Mouse (Mus musculus) forebrain, embryonic 14.5 days (tissue): ENCODE measurements around the gene Fam3c. TPM values are rescaled to one million over a fixed set of nuclear protein-coding genes. Genes with fewer than 3 reads are reported as not detected.
"Not testable (repeated sequence)": the region's sequence is repeated elsewhere in the genome, so short reads cannot be mapped to it uniquely, and the experiment has no call there.

Experiments
- ATAC-seq: fragments of 200-750 bp; cut with Nextera tagmentation; 2 replicates; pipeline ENCODE4 v1.8.0; 2017; ENCODE audit warnings: mild to moderate bottlenecking, moderate library complexity
- DNase-seq: peaks from one replicate; pipeline ENCODE4 v3.0.0-alpha.2; 2015; ENCODE audit warnings: low spot score
- H3K27ac ChIP-seq: fragments of 300-500 bp; sonication (generic); 2 replicates; pipeline ENCODE4 v1.5.1; 2014; ENCODE audit warnings: low read depth, mild to moderate bottlenecking, control low read depth, low read length, moderate library complexity
- H3K27me3 ChIP-seq: fragments of 300-500 bp; sonication (generic); replicated peaks from 2 replicates; pipeline ENCODE4 v1.6.1; 2014; ENCODE audit warnings: low read length, control low read depth, mixed read lengths; ENCODE audit not compliant: control insufficient read depth, insufficient read depth
- H3K36me3 ChIP-seq: fragments of 300-500 bp; sonication (generic); 2 replicates; pipeline ENCODE4 v1.6.1; 2014; ENCODE audit warnings: low read length, control low read depth; ENCODE audit not compliant: control insufficient read depth, insufficient read depth
- H3K4me1 ChIP-seq: fragments of 300-500 bp; sonication (generic); 2 replicates; pipeline ENCODE4 v1.6.1; 2014; ENCODE audit warnings: antibody characterized with exemption, low read length, control low read depth; ENCODE audit not compliant: control insufficient read depth, insufficient read depth
- H3K4me2 ChIP-seq: fragments of 300-500 bp; sonication (generic); 2 replicates; pipeline ENCODE4 v1.6.1; 2014; ENCODE audit warnings: mild to moderate bottlenecking, control low read depth, low read length
- H3K4me3 ChIP-seq: fragments of 300-500 bp; sonication (generic); 2 replicates; pipeline ENCODE4 v1.5.1; 2014; ENCODE audit warnings: low read depth, low read length, control low read depth
- H3K9ac ChIP-seq: fragments of 300-500 bp; sonication (generic); 2 replicates; pipeline ENCODE4 v1.6.1; 2014; ENCODE audit warnings: mild to moderate bottlenecking, low read length, control low read depth, moderate library complexity
- H3K9me3 ChIP-seq: fragments of 300-500 bp; sonication (generic); replicated peaks from 2 replicates; pipeline ENCODE4 v1.6.1; 2016; ENCODE audit warnings: low read length, control low read depth, mixed read lengths; ENCODE audit not compliant: control insufficient read depth
- WGBS: fragments of 180-500 bp; shearing (Covaris S2); extraction: QIAGEN DNeasy Blood & Tissue Kit; methylation state at CpG from one replicate; pipeline ENCODE4 v1.1.7; 2014; 5-methylcytosine and 5-hydroxymethylcytosine counted together
- polyA plus RNA-seq: library from polyadenylated mRNA; unstranded; fragments of >200 nt; fragmentation: Nextera tagmentation; extraction: Ambion mirVana; gene quantifications from 2 replicates; pipeline ENCODE4 v1.2.1, GENCODE M21; 2014

Gene Fam3c
- polyA plus RNA-seq, 1 experiment from 2014 or later = 43.8 TPM

- no peaks in the 10 kb centered on the region for H3K9me3 ChIP-seq
- H3K27me3 ChIP-seq = no peaks in the 10 kb centered on the region
- no peaks in the 10 kb centered on the region for H3K4me1 ChIP-seq
- H3K9ac ChIP-seq = no peak overlapping the region
- H3K4me3 ChIP-seq = no peak overlapping the region
- H3K36me3 ChIP-seq = no peaks in the 10 kb centered on the region
- ATAC-seq (no peak), DNase-seq (no peak)
- H3K4me2 ChIP-seq = no peak overlapping the region
- no peak overlapping the region for H3K27ac ChIP-seq
These were observed 87.4 kb downstream of the Fam3c start for GRCm38 (mm10) chr6:22268677-22269076.

- ATAC-seq = no peak
- no peak overlapping the region for H3K9ac ChIP-seq
- H3K27ac ChIP-seq = no peak overlapping the region
- no peak overlapping the region for H3K4me2 ChIP-seq
- H3K27me3 ChIP-seq = no peaks in the 10 kb centered on the region
- H3K4me1 ChIP-seq = no peaks in the 10 kb centered on the region
- 80% methylated on average over 5 of the region's 5 CpGs for WGBS
- H3K9me3 ChIP-seq = no peaks in the 10 kb centered on the region
- no peaks in the 10 kb centered on the region for H3K36me3 ChIP-seq
- no peak for DNase-seq
- H3K4me3 ChIP-seq = no peak overlapping the region
These were observed 88.0 kb downstream of the Fam3c start for GRCm38 (mm10) chr6:22267807-22268667.

GRCm38 (mm10) chr6:22266018-22266417 is 90.0 kb downstream of the Fam3c start:
- ATAC-seq (no peak), DNase-seq (no peak)
- Histone ChIP-seq H3K9ac (no peak overlapping the region), H3K4me1 (no peaks in the 10 kb centered on the region), H3K27ac (no peak overlapping the region), H3K4me2 (no peak overlapping the region), H3K27me3 (no peaks in the 10 kb centered on the region), H3K36me3 (no peaks in the 10 kb centered on the region), H3K4me3 (no peak overlapping the region), H3K9me3 (no peaks in the 10 kb centered on the region)
- WGBS = 88% methylated on average over 4 of the region's 4 CpGs

- not testable (repeated sequence) for H3K4me1 ChIP-seq, H3K27me3 ChIP-seq, H3K27ac ChIP-seq, ATAC-seq, H3K9me3 ChIP-seq, H3K4me3 ChIP-seq, DNase-seq, H3K9ac ChIP-seq, H3K4me2 ChIP-seq, H3K36me3 ChIP-seq
- 89% methylated on average over 8 of the region's 8 CpGs for WGBS
These were observed 91.9 kb downstream of the Fam3c start for GRCm38 (mm10) chr6:22264094-22264493.

- whole genome bisulfite sequencing = 72% methylated on average over 4 of the region's 4 CpGs
- Histone ChIP-seq H3K36me3 (no peaks in the 10 kb centered on the region), H3K4me2 (no peak overlapping the region), H3K9me3 (no peaks in the 10 kb centered on the region), H3K27ac (no peak overlapping the region), H3K4me3 (no peak overlapping the region), H3K4me1 (no peaks in the 10 kb centered on the region), H3K9ac (no peak overlapping the region), H3K27me3 (no peaks in the 10 kb centered on the region)
- ATAC-seq = no peak
- peak; percentile 33 for DNase-seq
These were observed 93.5 kb downstream of the Fam3c start for GRCm38 (mm10) chr6:22262519-22262918.

- Histone ChIP-seq H3K4me2 (no peak overlapping the region), H3K36me3 (no peaks in the 10 kb centered on the region), H3K4me3 (no peak overlapping the region), H3K27ac (no peak overlapping the region), H3K9ac (no peak overlapping the region), H3K27me3 (no peaks in the 10 kb centered on the region), H3K9me3 (no peaks in the 10 kb centered on the region), H3K4me1 (no peaks in the 10 kb centered on the region)
- ATAC-seq (no peak), DNase-seq (no peak)
- 83% methylated on average over 4 of the region's 4 CpGs for WGBS
These were observed 97.3 kb downstream of the Fam3c start for GRCm38 (mm10) chr6:22258784-22259183.

Other genes starting within 250 kb of the Fam3c start
- 0.19 TPM in 1 of 2 replicates, not detected in the other for gene Wnt16, start 68.0 kb downstream of the Fam3c start, polyA plus RNA-seq